Mouse (Mus musculus) spleen, adult 2 months (tissue): Measurements from ENCODE around the gene Antxr2. TPM values are rescaled to one million over a fixed set of nuclear protein-coding genes. Genes with fewer than 3 reads are reported as not detected.

Source experiments
- DNase-seq, 2 experiments: peaks; one replicate each; pipeline versions ENCODE4 v3.0.0 to v3.0.0-alpha.2; 2012 to 2021; ENCODE audit warnings: low spot score in 2 of 2, low read depth in 1 of 2
- H3K27ac ChIP-seq: fragments of 200-500 bp; 2 replicates; pipeline ENCODE4 v1.5.1; 2012; ENCODE audit warnings: low read length, inconsistent platforms; ENCODE audit not compliant: insufficient read depth
- H3K27me3 ChIP-seq: fragments of 200-500 bp; 2 replicates; pipeline ENCODE4 v1.6.1; 2012; ENCODE audit warnings: mild to moderate bottlenecking, moderate library complexity, low read length, inconsistent platforms; ENCODE audit not compliant: control insufficient read depth, insufficient read depth
- H3K36me3 ChIP-seq: fragments of 200-500 bp; 2 replicates; pipeline ENCODE4 v1.6.1; 2012; ENCODE audit warnings: mild to moderate bottlenecking, low read length, inconsistent platforms; ENCODE audit not compliant: control insufficient read depth, insufficient read depth
- H3K4me1 ChIP-seq: fragments of 200-500 bp; 2 replicates; pipeline ENCODE4 v1.6.1; 2011; ENCODE audit warnings: inconsistent platforms; ENCODE audit not compliant: control insufficient read depth, insufficient read depth, insufficient read length
- H3K4me3 ChIP-seq: fragments of 200-500 bp; 2 replicates; pipeline ENCODE4 v1.5.1; 2011; ENCODE audit warnings: mild to moderate bottlenecking, inconsistent platforms; ENCODE audit not compliant: insufficient read depth, insufficient read length; ENCODE audit errors: extremely low read depth
- CTCF ChIP-seq: fragments of 200-500 bp; IDR thresholded peaks from 2 replicates; pipeline ENCODE4 v1.5.1; 2011; ENCODE audit warnings: mild to moderate bottlenecking, inconsistent platforms; ENCODE audit not compliant: insufficient read depth, insufficient read length, insufficient replicate concordance; ENCODE audit errors: extremely low read depth
- POLR2A ChIP-seq: fragments of 200-500 bp; IDR thresholded peaks from 2 replicates; pipeline ENCODE4 v1.6.1; 2011; ENCODE audit warnings: low read depth, low read length, inconsistent platforms
- whole genome bisulfite sequencing: fragments of 180-500 bp; shearing (Covaris S2); methylation state at CpG from one replicate; pipeline ENCODE4 v1.1.7; 2018; 5-methylcytosine and 5-hydroxymethylcytosine counted together
- polyA plus RNA-seq: library from polyadenylated mRNA; depleted of rRNA; stranded (reverse); fragments of >200 nt; gene quantifications from 2 replicates; pipeline ENCODE4 v1.2.3, GENCODE M21; 2012

The Antxr2 gene
- polyA plus RNA-seq, 1 experiment, result 2.4 TPM

DNA sequence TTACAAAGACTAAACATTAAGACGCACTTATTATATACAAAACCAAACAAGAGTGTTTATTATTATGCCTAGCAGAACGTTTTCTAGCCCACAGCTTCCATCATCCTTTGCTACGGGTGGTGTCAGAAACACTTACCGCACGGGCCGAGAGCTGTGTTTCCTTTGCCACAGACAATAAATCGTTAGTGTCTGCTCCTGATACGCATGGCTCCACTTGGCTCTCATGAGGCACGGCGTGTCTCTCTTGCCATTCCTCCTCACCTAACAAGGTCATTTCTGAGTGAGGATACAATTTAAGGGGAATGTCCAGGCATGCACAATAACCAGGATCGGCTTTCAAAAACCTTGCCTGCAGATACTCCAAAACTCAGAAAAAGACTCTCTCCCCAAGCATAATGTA lies 113.2 kb downstream of the Antxr2 start:
- no peaks in the 10 kb centered on the region for H3K27me3 ChIP-seq
- 90% methylated on average over 11 of the region's 11 CpGs for WGBS
- no peak for TF ChIP-seq POLR2A
- TF ChIP-seq CTCF, result no peak
- no peak overlapping the region for H3K4me3 ChIP-seq
- no peak overlapping the region for H3K27ac ChIP-seq
- DNase-seq, result no peak
- no peaks in the 10 kb centered on the region for H3K36me3 ChIP-seq
- H3K4me1 ChIP-seq, result no peaks in the 10 kb centered on the region; the same call in 1 of the 2 replicates

DNA sequence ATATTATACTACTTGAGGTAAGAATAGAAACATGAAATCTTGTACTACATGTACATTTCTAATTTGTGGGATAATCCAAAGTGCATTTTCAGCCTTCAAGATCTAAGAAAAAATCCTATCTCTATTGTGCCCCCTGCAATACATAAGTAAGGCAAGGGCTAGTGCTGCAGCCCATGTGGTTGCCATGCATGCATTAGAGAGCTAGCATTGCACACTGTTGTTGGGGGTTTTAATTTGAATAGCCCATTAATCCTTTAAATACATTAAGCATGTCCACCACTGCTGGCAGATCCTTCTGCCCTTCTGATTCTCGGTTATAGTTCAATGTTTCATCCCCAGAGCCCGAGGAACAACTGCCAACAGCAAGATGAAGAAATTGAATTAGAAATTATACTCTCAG lies 116.0 kb downstream of the Antxr2 start:
- Histone ChIP-seq H3K4me1 (no peaks in the 10 kb centered on the region), H3K27me3 (no peaks in the 10 kb centered on the region), H3K36me3 (no peaks in the 10 kb centered on the region), H3K4me3 (no peak overlapping the region), H3K27ac (no peak overlapping the region)
- no peak for DNase-seq
- WGBS, result 90% methylated on average over 2 of the region's 2 CpGs
- TF ChIP-seq CTCF (no peak), POLR2A (no peak)

- Histone ChIP-seq H3K27me3 (no peaks in the 10 kb centered on the region), H3K36me3 (no peaks in the 10 kb centered on the region), H3K4me3 (no peak overlapping the region), H3K4me1 (no peaks in the 10 kb centered on the region), H3K27ac (no peak overlapping the region)
- TF ChIP-seq POLR2A (no peak), CTCF (no peak)
- DNase-seq, result peak in 1 of 2 experiments; percentile 4
- WGBS, result 72% methylated on average over 6 of the region's 6 CpGs
These were observed 116.9 kb downstream of the Antxr2 start for GRCm38 (mm10) chr5:97913901-97914300.

GRCm38 (mm10) chr5:97907482-97907881 lies 123.4 kb downstream of the Antxr2 start:
- 79% methylated on average over 6 of the region's 6 CpGs for WGBS
- Histone ChIP-seq H3K4me3 (no peak overlapping the region), H3K4me1 (peaks cover 2% of the 10 kb centered on the region; the same call in 1 of the 2 replicates), H3K36me3 (no peaks in the 10 kb centered on the region), H3K27ac (no peak overlapping the region), H3K27me3 (no peaks in the 10 kb centered on the region)
- no peak for TF ChIP-seq CTCF
- no peak for TF ChIP-seq POLR2A
- no peak for DNase-seq

DNA sequence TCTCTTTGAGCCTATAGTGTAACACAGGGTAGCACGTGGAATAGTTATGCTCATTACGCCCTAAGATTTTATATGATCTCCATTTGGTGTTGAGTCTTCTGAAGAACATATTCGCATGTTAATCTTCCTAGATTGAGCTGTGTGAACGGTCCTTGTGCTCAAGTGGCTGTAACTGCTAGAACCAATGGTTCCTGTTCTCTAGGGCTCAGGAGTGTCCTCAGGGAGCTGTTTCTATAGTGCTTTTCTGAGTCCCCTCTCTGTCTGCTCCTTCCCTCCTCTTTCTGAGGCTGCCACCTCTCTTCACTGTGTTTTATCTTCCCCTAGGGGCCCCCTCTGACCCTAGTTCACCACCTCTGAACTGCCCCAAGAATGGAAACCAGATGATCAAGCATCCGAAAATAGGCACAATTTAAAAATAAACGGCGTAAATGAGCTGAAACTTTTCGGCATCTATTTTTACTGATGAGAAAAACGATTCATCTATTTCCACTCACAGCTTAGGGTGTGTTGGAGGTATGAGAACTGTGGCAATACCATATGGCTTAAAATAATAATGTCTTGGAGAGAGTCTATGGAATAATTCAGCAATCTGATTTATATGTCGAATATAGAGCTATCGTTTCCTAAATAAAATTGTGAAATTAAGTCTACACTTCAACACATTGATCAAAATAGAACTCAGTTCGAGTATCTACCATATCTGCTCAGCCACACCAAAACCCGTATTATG lies 124.1 kb downstream of the Antxr2 start:
- H3K4me1 ChIP-seq, result peaks cover 2% of the 10 kb centered on the region; the same call in 1 of the 2 replicates
- no peaks in the 10 kb centered on the region for H3K36me3 ChIP-seq
- no peak overlapping the region for H3K27ac ChIP-seq
- WGBS, result 68% methylated on average over 13 of the region's 13 CpGs
- H3K27me3 ChIP-seq, result no peaks in the 10 kb centered on the region
- no peak overlapping the region for H3K4me3 ChIP-seq
- no peak for DNase-seq
- TF ChIP-seq POLR2A (no peak), CTCF (no peak)

DNA sequence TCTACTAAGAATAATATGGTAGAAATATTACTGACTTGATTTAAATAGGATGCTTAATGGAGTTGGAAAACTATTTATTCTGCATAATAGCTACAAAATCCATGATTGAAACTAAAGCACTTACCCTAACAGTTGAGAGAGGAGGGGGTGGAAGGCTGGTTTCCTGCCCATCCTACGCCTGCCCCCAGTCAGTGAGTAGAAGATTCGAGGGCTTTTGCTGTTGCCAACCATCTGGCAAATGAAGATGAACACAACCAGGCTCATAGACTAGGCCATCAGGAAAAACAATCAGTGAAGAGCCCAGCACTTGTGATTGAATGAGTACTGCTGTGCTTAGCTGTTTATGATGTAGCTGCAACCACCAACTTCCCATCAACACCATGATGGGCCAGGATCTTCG lies 125.0 kb downstream of the Antxr2 start:
- 80% methylated on average over 3 of the region's 3 CpGs for WGBS
- Histone ChIP-seq H3K27ac (no peak overlapping the region), H3K27me3 (no peaks in the 10 kb centered on the region), H3K4me3 (no peak overlapping the region), H3K36me3 (no peaks in the 10 kb centered on the region), H3K4me1 (peaks cover 2% of the 10 kb centered on the region; the same call in 1 of the 2 replicates)
- TF ChIP-seq POLR2A (no peak), CTCF (no peak)
- no peak for DNase-seq

DNA sequence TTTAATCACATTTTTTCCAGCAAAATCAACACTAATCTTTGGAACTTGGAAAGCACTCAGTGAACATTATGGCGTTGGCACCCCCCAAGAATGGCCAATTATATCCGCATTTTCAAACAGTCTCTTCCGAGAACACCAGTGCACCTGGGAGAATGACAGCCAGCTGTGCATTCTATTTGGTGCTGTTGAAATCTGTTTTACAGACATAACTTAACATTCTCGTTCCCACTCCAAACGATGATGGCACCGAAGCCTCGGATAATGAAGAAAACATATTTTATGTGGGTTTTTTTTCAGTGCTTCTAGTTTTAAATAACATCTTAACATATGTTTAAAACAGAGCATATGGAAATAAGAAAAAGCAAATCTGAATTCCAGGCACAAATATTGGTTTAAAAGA lies 129.7 kb downstream of the Antxr2 start:
- TF ChIP-seq CTCF (no peak), POLR2A (no peak)
- WGBS, result 94% methylated on average over 7 of the region's 7 CpGs
- Histone ChIP-seq H3K27ac (no peak overlapping the region), H3K4me3 (no peak overlapping the region), H3K27me3 (no peaks in the 10 kb centered on the region), H3K36me3 (no peaks in the 10 kb centered on the region), H3K4me1 (no peaks in the 10 kb centered on the region)
- DNase-seq, result no peak
